Mouse (Mus musculus): ENCODE data around the gene Hoxa10.

Gene Hoxa10

DNA sequence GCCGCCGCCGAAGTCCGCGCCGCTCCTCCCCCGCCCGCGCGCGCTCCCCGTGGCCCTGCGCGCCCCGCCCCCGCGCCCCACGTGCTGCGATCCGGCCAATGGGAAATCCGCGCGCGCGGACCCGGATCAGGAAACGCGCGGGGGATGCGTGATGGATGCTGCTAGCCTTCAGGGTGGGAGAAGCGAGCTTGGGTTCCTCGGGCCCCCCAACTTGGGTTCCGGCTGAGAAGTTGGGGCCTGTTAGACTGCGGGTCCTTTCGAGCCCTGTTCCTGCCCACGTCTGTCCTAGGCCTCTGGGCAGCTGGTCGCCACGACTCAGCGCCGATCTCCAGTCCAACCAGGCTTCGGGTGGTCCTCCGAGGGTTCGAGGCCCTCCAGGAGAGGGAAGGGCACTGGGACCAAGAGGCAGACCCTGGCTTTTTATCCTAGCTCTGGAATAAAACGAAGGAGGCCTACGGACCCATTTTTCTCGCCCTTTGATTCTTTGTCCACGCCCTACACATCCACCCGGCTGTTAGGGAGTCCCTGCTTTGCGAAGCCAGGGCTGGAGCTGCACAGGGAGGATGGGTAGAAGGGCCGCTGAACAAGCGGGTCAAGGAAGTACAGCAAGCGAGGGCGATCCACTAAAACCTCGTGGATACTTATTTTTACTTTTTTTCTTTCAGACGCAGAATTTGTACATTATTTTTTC is 48.6 kb downstream of the Hoxa10 start:
- in situ Hi-C loops (cut with MboI; ENCODE audit: low sequenced_read_pairs) = no loop called here

DNA sequence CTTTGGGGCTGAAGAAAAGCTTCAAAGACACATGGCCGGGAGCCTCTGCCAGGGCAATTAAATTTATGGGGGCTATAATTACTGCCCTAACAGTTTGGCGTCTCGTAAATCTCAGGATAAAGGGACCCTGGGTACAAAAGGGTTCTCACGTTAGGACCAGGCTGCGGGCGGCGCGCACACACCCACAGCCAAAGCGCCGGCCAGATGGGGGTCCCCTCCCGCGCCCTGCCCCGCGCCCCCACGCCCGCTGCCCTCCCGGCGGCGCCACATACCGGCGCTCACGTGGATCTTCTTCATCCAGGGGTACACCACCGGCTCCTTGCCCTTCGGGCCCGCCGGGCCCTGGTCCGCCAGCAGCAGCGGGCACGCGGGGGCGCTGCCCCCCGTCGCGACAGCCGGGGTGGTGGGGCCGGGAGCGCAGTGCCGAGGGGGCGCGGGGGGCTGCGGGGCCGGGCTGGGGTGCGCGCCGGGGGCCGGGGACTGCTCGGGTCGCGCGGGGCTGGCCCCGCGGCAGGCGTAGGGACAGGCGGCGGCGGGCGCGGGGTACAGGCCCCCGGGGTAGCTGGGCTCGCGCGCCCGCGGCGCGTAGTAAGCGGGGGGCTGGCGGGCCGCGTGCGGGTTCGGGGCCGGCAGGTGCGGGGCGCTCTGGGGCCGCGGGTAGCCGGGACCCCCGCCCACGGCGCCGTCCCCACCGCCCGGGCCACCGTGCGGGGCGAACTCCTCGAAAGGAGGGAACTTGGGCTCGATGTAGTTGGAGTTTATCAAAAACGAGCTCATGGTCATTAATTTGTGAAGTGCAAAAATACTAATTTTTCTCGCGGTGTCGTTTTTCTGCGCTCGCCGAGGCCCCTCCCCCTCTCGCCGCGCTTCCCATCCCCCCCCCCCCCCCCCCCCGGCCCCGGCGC is 49.5 kb downstream of the Hoxa10 start, which contains the start of gene Hoxa4:
TSS of gene Hoxa4 (minus strand) at position 848 of the 905 bp plus-strand sequence.
- in situ Hi-C loops (cut with MboI; ENCODE audit: low sequenced_read_pairs) = no loop called here

DNA sequence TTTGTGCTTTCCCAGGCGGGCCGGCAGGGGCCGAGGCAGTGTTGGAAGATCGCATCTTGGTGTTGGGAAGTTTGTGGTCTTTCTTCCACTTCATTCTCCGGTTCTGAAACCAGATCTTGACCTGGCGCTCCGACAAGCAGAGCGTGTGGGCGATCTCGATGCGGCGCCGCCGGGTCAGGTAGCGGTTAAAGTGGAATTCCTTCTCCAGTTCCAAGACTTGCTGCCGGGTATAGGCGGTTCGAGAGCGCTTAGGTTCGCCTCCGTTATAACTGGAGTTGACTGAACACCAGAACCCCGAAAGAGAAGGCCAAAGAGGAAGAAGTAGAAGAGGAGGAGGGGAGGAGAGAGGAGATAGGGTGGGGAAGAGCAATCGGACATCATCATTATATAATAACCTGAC is 50.2 kb downstream of the Hoxa10 start:
- in situ Hi-C loops (cut with MboI; ENCODE audit: low sequenced_read_pairs) = no loop called here

DNA sequence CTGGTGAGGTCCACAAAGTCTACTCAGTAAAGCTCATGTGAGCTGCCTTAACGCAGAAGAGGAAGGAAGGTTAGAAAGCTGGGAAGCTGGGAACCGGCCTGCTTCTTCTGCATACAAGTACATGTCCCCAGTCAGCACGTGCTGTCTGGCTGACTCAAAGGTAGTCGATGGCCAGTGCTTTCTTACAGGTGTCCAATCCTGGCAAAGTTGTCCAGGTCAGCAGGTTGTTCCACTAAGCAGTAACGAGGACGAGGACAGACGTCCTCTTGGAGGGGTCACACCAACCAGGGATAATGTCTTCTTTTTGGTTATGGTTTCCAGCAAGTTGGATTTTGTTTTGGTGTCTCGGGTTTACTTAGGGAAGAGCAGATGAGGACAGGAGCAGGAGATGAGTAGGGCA is 50.7 kb downstream of the Hoxa10 start:
- in situ Hi-C loops (cut with MboI; ENCODE audit: low sequenced_read_pairs) = no loop called here

DNA sequence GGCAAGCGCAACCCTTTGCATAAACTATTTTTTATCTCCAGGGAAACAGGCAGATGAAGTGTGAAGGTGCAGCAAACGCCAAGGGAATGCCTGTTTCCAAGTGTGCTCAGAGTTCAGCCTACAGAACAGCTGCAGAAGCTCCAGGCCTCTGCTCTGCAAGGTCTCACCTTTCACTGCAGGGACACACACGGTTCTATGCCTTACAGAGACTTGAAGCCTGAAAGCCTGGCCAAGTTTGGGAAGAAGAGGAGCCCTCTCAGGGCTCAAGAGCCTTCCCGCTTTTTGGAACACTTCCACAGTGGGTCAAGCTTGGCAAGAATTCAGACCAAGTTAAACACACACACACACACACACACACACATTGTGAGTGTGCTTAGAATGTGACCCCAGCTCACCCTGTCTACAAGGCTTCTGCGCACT is 51.5 kb downstream of the Hoxa10 start:
- in situ Hi-C loops (cut with MboI; ENCODE audit: low sequenced_read_pairs) = no loop called here

DNA sequence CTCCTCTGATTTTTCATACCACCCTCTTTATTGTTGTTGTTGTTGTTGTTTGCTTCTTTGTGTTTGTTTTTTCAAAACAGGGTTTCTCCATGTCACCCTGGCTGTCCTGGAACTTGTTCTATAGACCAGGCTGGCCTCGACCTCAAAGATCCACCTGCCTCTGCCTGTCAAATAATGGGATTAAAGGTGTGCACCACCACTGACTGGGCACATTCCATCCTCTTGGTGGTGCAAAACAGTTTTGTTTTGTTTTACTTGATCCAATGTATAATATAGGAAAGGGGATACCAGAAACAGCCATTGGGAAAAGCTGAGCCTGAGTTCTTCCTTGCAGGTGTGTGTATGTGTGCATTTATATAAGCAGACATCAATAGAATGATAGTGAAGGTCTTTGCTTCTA is 54.2 kb downstream of the Hoxa10 start:
- in situ Hi-C loops (cut with MboI; ENCODE audit: low sequenced_read_pairs) = no loop called here

DNA sequence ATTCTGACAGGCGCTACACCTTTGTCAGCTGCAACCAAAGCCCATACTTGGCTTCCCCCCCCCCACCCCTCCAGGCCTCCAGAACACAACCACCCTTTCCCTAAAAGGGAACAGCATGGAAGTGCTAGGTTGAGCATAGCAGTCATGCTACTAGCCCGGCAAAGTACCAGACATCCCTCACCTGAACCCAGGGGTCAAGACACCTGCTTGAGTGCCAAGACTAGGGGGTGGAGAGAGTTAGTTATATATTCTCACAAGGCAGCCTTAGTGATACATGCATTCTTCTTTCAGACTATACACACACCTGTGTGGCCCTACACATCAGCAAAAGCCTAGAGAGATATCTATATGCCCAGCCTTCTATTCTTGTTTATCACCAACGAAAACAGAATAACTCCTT is 54.8 kb downstream of the Hoxa10 start:
- in situ Hi-C loops (cut with MboI; ENCODE audit: low sequenced_read_pairs) = no loop called here

DNA sequence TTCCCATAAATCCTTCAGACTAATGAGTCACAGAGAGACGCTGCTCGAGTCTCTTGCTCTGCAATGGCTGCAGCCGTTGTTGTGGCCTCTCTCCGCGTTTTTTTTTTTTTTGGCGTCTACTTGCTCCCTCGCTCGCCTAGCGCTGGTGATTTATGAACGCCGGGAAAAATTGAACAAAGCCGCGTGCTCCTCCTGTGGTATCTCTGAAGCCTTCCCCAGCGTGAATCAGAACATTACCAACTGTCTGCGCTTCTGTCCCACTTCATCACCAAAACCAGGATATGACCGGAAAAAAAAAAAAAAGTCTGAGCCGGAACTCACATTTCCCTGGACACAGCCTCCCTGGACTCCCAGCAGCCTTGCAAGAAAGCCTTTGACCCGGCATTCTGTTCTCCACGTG is 55.4 kb downstream of the Hoxa10 start:
- in situ Hi-C loops (cut with MboI; ENCODE audit: low sequenced_read_pairs) = no loop called here

DNA sequence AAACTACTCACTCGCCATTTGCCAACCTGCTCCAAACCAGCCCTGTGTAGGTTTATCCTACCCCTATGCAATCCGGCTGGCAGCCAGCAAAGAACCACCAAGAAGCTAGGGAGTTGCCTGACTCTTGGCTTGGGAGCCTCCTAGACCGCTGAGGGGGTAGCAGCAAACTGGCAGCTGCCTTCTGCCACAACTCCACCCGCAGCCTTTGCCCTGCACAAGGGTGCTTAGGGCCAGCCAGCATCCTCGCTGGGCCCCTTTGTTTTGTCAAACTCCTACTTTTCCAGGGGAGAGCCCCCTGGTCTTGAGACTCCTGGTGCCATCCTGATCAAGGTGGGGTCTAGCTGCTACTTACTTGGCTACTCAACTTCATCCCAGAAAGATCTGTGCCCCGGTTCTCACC is 56.0 kb downstream of the Hoxa10 start:
- in situ Hi-C loops (cut with MboI; ENCODE audit: low sequenced_read_pairs) = no loop called here

DNA sequence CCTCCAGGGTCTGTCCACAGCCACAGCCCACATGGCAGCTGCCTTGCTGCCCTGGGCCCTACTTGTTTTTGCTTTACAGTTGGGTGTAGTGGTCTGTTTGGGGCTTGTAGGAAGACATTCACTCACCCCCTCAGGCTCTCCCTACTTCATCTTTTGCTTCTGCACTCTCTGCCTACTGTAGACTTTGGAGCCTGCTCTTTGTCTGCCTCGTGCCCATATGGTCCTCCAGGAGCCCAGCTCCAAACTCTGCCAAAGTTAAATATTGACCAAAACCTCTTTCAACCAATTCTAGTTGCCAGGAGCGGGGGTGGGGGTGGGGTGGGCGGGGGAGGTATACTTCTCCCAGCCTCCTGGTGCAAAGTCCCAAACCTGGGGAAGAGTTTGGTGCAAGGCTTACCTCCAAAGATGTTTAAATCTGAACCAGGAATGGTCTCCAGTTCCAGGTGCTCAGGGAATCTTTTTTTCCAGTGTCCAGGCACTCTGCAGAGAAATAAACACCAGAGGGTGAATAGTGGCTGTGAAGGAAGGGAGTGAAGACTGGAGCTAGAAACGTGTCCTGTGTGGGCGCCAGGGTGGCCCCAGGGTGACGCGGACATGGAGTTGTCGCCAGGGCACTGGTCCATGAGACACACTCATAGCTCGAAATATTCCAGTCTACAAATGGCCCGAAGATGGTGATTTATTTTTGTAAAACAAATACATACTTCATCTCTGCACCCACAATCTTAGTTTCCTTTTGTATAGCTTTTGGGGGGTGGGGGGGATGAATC is 57.2 kb downstream of the Hoxa10 start:
- in situ Hi-C loops (cut with MboI; ENCODE audit: low sequenced_read_pairs) = no loop called here

DNA sequence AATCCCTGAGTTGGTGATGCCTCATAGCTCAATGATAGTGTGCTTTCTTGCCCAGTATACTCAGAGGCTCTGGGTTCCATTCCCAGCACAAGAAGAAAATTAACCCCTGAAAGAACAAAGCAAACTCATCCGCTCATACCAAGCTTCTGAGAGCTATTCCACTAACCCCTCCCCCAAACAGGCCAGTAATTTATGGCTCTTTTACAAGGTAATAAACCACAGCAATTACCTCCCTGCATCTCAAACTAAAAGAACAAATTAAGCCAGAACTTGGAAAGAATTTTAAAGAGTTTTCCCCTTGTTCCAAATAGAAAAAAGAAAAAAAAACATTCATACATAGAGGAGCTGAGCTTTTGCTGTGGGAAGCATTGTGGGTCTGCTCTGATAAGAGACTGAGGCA is 57.9 kb downstream of the Hoxa10 start:
- in situ Hi-C loops (cut with MboI; ENCODE audit: low sequenced_read_pairs) = no loop called here

DNA sequence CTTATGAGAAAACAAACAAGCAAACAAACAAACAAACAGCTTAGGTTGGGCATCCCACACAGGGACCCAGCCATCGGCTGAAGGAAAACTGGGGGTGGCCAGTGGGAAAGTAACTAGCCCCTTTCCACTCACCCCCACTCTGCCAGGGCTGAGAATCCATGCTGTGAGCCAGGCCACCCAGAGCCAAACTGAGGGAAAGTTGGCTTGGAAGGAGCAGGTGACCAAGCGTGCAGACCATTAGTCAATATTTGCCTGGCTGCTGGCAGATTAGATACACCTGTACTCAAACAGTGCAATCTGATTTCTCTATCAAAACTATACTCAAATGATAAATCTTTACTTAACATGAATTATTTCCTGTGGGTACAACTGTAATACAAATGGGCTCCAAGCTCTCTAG is 58.6 kb downstream of the Hoxa10 start:
- in situ Hi-C loops (cut with MboI; ENCODE audit: low sequenced_read_pairs) = no loop called here

All from CH12F3 (cell line).